Mouse (Mus musculus) hindlimb bud, embryonic 11.5 days (tissue): Measurements from ENCODE around the gene Srgap3.

ENCODE experiments used
- DNase-seq: peaks from one replicate; pipeline ENCODE4 v3.0.0-alpha.2; 2012; ENCODE audit warnings: low read depth, low spot score; ENCODE audit errors: extremely low spot score

Gene Srgap3

GRCm38 (mm10) chr6:112950205-112951110 lies 3.4 kb upstream of the Srgap3 start:
- no peak for DNase-seq

DNA sequence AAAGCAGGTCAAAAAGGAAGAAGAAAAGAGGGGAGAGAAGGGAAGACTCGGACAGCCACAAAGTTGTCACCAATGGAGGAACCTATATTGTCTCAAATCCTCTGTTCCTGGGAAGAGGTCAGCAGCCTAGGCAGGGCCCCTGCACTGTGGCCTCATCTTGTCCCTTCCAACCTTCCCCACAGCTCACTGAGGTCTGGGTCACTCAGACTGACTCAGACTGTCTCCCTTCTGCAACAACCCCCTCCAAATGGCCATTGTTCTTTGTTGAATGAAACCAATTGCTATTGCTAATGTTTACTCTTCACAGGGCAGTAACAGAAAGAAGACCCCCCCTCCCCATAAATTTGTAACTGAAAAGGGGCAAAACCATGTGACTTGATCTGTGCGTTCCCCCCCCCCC lies 2.2 kb upstream of the Srgap3 start:
- DNase-seq, result no peak

GRCm38 (mm10) chr6:112948416-112948815 lies 1.4 kb upstream of the Srgap3 start:
- DNase-seq, result no peak

GRCm38 (mm10) chr6:112946021-112946811 lies 850 bp downstream of the Srgap3 start:
- DNase-seq, result no peak

- DNase-seq, result no peak
These were observed 1.8 kb downstream of the Srgap3 start for GRCm38 (mm10) chr6:112945181-112945751.

- no peak for DNase-seq
These were observed 3.3 kb downstream of the Srgap3 start for GRCm38 (mm10) chr6:112943596-112944245.

- DNase-seq, result no peak
These were observed 7.8 kb downstream of the Srgap3 start for GRCm38 (mm10) chr6:112939281-112939680.

GRCm38 (mm10) chr6:112937791-112938190 lies 9.3 kb downstream of the Srgap3 start:
- DNase-seq, result no peak

DNA sequence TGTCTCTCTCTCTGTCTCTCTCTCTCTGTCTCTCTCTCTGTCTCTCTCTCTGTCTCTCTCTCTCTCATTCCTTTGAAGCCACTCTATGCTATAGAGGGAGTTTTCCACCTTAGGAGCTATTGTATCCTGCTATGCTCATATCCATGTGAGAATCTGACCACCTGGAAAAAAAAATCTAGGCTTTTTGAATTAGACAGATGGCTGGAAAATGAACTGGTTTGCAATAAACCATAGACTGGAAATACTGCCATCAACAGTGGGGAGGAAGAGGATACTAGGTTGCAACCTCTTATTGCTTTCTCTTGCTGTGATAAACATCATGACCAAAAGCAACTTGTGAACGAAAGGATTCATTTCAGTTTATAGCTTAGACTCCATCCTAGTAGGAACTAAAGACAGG lies 12.6 kb downstream of the Srgap3 start:
- no peak for DNase-seq

GRCm38 (mm10) chr6:112932611-112933010 lies 14.5 kb downstream of the Srgap3 start:
- DNase-seq, result no peak

DNA sequence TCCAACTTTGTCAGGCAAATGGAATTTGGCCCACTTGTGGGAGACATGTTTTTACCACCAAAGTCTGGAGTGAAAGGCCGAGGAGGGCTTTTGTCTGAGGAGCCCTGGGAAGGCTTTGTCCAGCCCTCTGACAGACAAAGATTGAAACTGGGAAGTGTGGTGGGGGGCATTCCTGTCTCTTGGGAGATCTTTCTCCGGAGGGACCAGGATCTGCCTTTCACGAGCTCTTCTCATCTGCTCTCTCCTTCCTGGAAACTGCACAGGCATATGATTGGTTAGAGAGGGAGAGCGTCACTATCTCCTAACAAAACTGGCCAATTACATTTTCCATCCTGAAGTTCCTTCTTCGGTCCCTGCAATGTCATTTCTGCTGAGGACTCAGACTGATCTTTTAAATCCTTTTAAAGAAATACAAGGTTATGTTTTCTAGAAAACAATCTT lies 17.0 kb downstream of the Srgap3 start:
- DNase-seq, result no peak

DNA sequence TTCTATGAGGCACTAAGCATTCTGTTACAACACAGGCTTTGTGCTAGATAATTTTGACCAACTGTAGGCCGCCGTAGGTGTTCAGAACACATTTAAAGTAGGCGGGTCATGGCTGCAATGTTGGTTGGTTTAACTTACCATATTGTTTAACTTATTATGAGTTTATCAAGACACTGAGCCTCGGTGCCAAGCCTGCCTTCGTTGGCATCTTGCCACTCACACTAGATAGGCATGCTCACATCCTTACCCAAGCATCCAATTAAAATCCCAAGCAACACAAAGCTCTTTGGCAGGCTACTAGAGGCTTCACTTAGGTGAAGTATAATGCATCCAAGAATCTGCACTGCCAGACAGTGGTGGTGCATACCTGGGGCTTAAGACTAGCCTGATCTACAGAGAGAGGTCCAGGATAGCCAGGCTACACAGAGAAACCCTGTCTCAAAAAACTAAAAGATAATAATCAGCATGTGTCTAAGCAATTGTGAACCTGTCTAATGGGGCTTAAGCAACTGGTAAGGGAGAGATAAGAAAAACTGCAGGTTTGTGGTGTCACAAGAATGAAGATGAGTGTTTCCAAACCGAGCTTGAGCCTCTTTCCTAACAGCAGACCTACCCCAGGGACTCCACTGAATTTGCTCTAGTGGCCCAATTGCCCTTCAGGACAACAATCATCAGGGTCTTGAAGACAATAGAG lies 17.6 kb downstream of the Srgap3 start:
- DNase-seq, result no peak

DNA sequence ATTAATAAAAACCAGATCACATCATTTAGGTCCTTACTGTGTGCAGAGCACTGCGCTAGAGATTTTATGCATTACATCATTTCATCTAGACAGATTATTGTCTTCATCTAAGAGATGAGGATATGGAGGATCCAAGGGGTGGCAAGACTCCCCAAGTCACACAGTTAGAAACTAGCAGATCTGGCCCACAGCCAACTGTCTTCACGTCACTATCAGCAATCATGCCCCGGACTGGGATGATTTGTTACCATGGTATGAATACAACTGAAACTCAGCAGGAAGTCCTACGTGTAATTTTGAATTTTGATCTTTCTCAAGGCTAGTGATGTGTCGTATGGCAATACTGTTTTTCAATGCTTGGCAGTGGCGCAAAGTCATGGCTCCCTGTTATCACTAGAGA lies 18.2 kb downstream of the Srgap3 start:
- no peak for DNase-seq

- no peak for DNase-seq
These were observed 19.7 kb downstream of the Srgap3 start for GRCm38 (mm10) chr6:112927341-112927740.

- DNase-seq, result no peak
These were observed 21.1 kb downstream of the Srgap3 start for GRCm38 (mm10) chr6:112926011-112926410.

- DNase-seq, result no peak
These were observed 21.7 kb downstream of the Srgap3 start for GRCm38 (mm10) chr6:112925234-112925975.

- DNase-seq, result no peak
These were observed 22.4 kb downstream of the Srgap3 start for GRCm38 (mm10) chr6:112924606-112925141.

GRCm38 (mm10) chr6:112920619-112921195 lies 26.4 kb downstream of the Srgap3 start:
- no peak for DNase-seq

GRCm38 (mm10) chr6:112917717-112918116 lies 29.3 kb downstream of the Srgap3 start:
- no peak for DNase-seq
